Mouse (Mus musculus) left cerebral cortex, adult 9 months (tissue): ENCODE data around the gene Bod1.

Experiments used
- DNase-seq, 2 experiments: peaks; one replicate each; pipeline ENCODE4 v3.0.0; 2022; ENCODE audit warnings: low spot score in 2 of 2

Bod1 gene

GRCm38 (mm10) chr11:31669172-31669869 lies 2.4 kb downstream of the Bod1 start:
- DNase-seq, result no peak

- DNase-seq, result no peak
Measured at GRCm38 (mm10) chr11:31664186-31664585, 7.5 kb downstream of the Bod1 start.

GRCm38 (mm10) chr11:31663501-31663900 lies 8.2 kb downstream of the Bod1 start:
- no peak for DNase-seq

GRCm38 (mm10) chr11:31662872-31663446 lies 8.7 kb downstream of the Bod1 start:
- no peak for DNase-seq

GRCm38 (mm10) chr11:31662214-31662613 lies 9.5 kb downstream of the Bod1 start:
- DNase-seq, result no peak

- no peak for DNase-seq
Measured at GRCm38 (mm10) chr11:31657806-31658175, 13.9 kb downstream of the Bod1 start.

GRCm38 (mm10) chr11:31657168-31657805 lies 14.4 kb downstream of the Bod1 start:
- no peak for DNase-seq

GRCm38 (mm10) chr11:31649507-31649906 lies 22.2 kb downstream of the Bod1 start:
- DNase-seq, result no peak

GRCm38 (mm10) chr11:31647268-31647667 lies 24.4 kb downstream of the Bod1 start:
- no peak for DNase-seq

- DNase-seq, result no peak
Measured at GRCm38 (mm10) chr11:31646571-31646970, 25.1 kb downstream of the Bod1 start.

- DNase-seq, result no peak
Measured at GRCm38 (mm10) chr11:31643120-31643519, 28.6 kb downstream of the Bod1 start.

GRCm38 (mm10) chr11:31641066-31641810 lies 30.4 kb downstream of the Bod1 start:
- DNase-seq, result no peak

- DNase-seq, result no peak
Measured at GRCm38 (mm10) chr11:31640187-31640586, 31.5 kb downstream of the Bod1 start.

GRCm38 (mm10) chr11:31637788-31638373 lies 33.8 kb downstream of the Bod1 start:
- peak in 1 of 2 experiments; percentile 70 for DNase-seq

GRCm38 (mm10) chr11:31628700-31629099 lies 43.0 kb downstream of the Bod1 start:
- DNase-seq, result no peak

GRCm38 (mm10) chr11:31620796-31621195 lies 50.9 kb downstream of the Bod1 start:
- DNase-seq, result no peak

GRCm38 (mm10) chr11:31617797-31618196 lies 53.9 kb downstream of the Bod1 start:
- DNase-seq, result no peak

- no peak for DNase-seq
Measured at GRCm38 (mm10) chr11:31617236-31617635, 54.4 kb downstream of the Bod1 start.

GRCm38 (mm10) chr11:31616722-31617121 lies 55.0 kb downstream of the Bod1 start:
- no peak for DNase-seq
